Comparison of ENCODE assay signal across 15 mouse cellular contexts in genomic region chr2:31953687-31954086, GRCm38 (mm10). TPM values are rescaled to one million over a fixed set of nuclear protein-coding genes. Genes with fewer than 3 reads are reported as not detected.
DNase-seq lines count a peak whose midpoint lies in the region; ATAC-seq lines count a peak whose summit lies in the region.
"Had no signal": no experiment of that assay in that cellular context is flagged by ENCODE, and none has a peak within 500 bp of the region (broad histone marks: within the 10 kb centered on the region; RNA-seq: fewer than 3 reads in every experiment).

No protein-coding gene starts in this region.

- H3K9ac ChIP-seq in forebrain, embryonic 11.5 days (ENCODE audit: low read length): no peak overlapping the region
- H3K9ac ChIP-seq in forebrain, embryonic 15.5 days (replicated peaks): no peak overlapping the region
- H3K9ac ChIP-seq in lung, embryonic 16.5 days (ENCODE audit: low read length): no peak overlapping the region
- H3K9ac ChIP-seq: embryonic facial prominence, embryonic 12.5 days; forebrain, embryonic 12.5 days; liver, embryonic 14.5 days had no signal

- H3K27me3 ChIP-seq in forebrain, embryonic 11.5 days (ENCODE audit: control insufficient read depth, insufficient read depth, low read length): no peaks in the 10 kb centered on the region
- H3K27me3 ChIP-seq in forebrain, embryonic 15.5 days: no peaks in the 10 kb centered on the region
- no peaks in the 10 kb centered on the region for H3K27me3 ChIP-seq in lung, embryonic 16.5 days (ENCODE audit: control insufficient read depth, insufficient read depth, low read depth, low read length)
- peaks cover 14% of the 10 kb centered on the region for H3K27me3 ChIP-seq in hindbrain, embryonic 10.5 days (ENCODE audit: insufficient read depth, poor library complexity, severe bottlenecking)
- H3K27me3 ChIP-seq: embryonic facial prominence, embryonic 12.5 days had no signal

- peaks cover 6% of the 10 kb centered on the region; the same call in 1 of the 2 replicates for H3K4me1 ChIP-seq in forebrain, embryonic 11.5 days (replicated peaks; ENCODE audit: control insufficient read depth, insufficient read depth, low read length)
- peaks cover 29% of the 10 kb centered on the region for H3K4me1 ChIP-seq in forebrain, embryonic 15.5 days
- peaks cover 4% of the 10 kb centered on the region; the same call in 1 of the 2 replicates for H3K4me1 ChIP-seq in lung, embryonic 16.5 days (replicated peaks; ENCODE audit: control insufficient read depth, insufficient read depth, low read length)
- H3K4me1 ChIP-seq in hindbrain, embryonic 10.5 days (replicated peaks): peaks cover 52% of the 10 kb centered on the region

- no peaks in the 10 kb centered on the region; the same call in 1 of the 2 replicates for H3K36me3 ChIP-seq in forebrain, embryonic 11.5 days (ENCODE audit: control insufficient read depth, insufficient read depth, low read length)
- no peaks in the 10 kb centered on the region for H3K36me3 ChIP-seq in forebrain, embryonic 15.5 days
- H3K36me3 ChIP-seq in lung, embryonic 16.5 days (ENCODE audit: control insufficient read depth, insufficient read depth, low read length): no peaks in the 10 kb centered on the region
- peaks cover 47% of the 10 kb centered on the region for H3K36me3 ChIP-seq in hindbrain, embryonic 10.5 days

- 91% methylated on average over 8 of the region's 8 CpGs for WGBS in forebrain, embryonic 11.5 days
- 90% methylated on average over 8 of the region's 8 CpGs for WGBS in forebrain, embryonic 15.5 days
- 56% methylated on average over 8 of the region's 8 CpGs for WGBS in lung, embryonic 16.5 days
- 79% methylated on average over 8 of the region's 8 CpGs for WGBS in hindbrain, embryonic 10.5 days

- no peak overlapping the region for H3K27ac ChIP-seq in forebrain, embryonic 11.5 days (ENCODE audit: low read depth, low read length)
- H3K27ac ChIP-seq in forebrain, embryonic 15.5 days (replicated peaks): no peak overlapping the region
- no peak overlapping the region for H3K27ac ChIP-seq in lung, embryonic 16.5 days (ENCODE audit: low read length)
- H3K27ac ChIP-seq in hindbrain, embryonic 10.5 days: no peak overlapping the region
- H3K27ac ChIP-seq: embryonic facial prominence, embryonic 12.5 days; forebrain, embryonic 12.5 days; liver, embryonic 14.5 days had no signal

- H3K4me3 ChIP-seq in forebrain, embryonic 11.5 days (ENCODE audit: low read depth, low read length): no peak overlapping the region
- H3K4me3 ChIP-seq in forebrain, embryonic 15.5 days: no peak overlapping the region
- H3K4me3 ChIP-seq in lung, embryonic 16.5 days (ENCODE audit: low read length): no peak overlapping the region
- H3K4me3 ChIP-seq in hindbrain, embryonic 10.5 days: no peak overlapping the region
- H3K4me3 ChIP-seq: embryonic facial prominence, embryonic 12.5 days; forebrain, embryonic 12.5 days had no signal

- no peak for ATAC-seq in forebrain, embryonic 11.5 days (replicated peaks; ENCODE audit: low FRiP score)
- ATAC-seq in forebrain, embryonic 15.5 days (replicated peaks): no peak
- ATAC-seq in lung, embryonic 16.5 days (ENCODE audit: low read depth): 0 out of 2 replicates have a peak, but pooled peaks have one; percentile 34

- H3K9me3 ChIP-seq in forebrain, embryonic 11.5 days (ENCODE audit: control insufficient read depth, low read length): no peaks in the 10 kb centered on the region
- no peaks in the 10 kb centered on the region for H3K9me3 ChIP-seq in forebrain, embryonic 15.5 days
- H3K9me3 ChIP-seq in lung, embryonic 16.5 days (ENCODE audit: control insufficient read depth, low read length): no peaks in the 10 kb centered on the region
- no peaks in the 10 kb centered on the region for H3K9me3 ChIP-seq in hindbrain, embryonic 10.5 days
- H3K9me3 ChIP-seq: embryonic facial prominence, embryonic 12.5 days; forebrain, embryonic 12.5 days had no signal

- DNase-seq in forebrain, embryonic 11.5 days (ENCODE audit: low spot score): peak; percentile 47
- no peak for DNase-seq in lung, postnatal 14 days
- DNase-seq in heart, postnatal 4 days: peak; percentile 45
- peak; percentile 53 to 88 for DNase-seq in kidney, postnatal 25 days
- DNase-seq in hindbrain, embryonic 10.5 days (ENCODE audit: low spot score): no peak
- DNase-seq in right cerebral cortex, postnatal 14 days: no peak
- DNase-seq: adrenal gland, postnatal 14 days; B cell, adult 2 months; cerebellum, adult 9-10 months; layer of hippocampus, adult 9-11 months had no signal

- H3K4me2 ChIP-seq in forebrain, embryonic 11.5 days (ENCODE audit: low read depth, low read length, severe bottlenecking): no peak overlapping the region
- H3K4me2 ChIP-seq in forebrain, embryonic 15.5 days (replicated peaks): no peak overlapping the region
- no peak overlapping the region for H3K4me2 ChIP-seq in lung, embryonic 16.5 days (ENCODE audit: low read depth, low read length)
- H3K4me2 ChIP-seq: embryonic facial prominence, embryonic 12.5 days; forebrain, embryonic 12.5 days had no signal

RNA-seq across cellular contexts. Expression of gene Aif1l, which starts 3.7 kb away (rescaled TPM):
- 78.3 and 79.6 TPM in 2 replicates for polyA plus RNA-seq in forebrain, embryonic 11.5 days (2014; fragmentation: Nextera tagmentation; extraction: Ambion mirVana)
- polyA plus RNA-seq in forebrain, embryonic 15.5 days (2015; fragmentation: Nextera tagmentation; extraction: Ambion mirVana): 46.8 and 52.2 TPM in 2 replicates
- 34.1 and 34.7 TPM in 2 replicates for polyA plus RNA-seq in lung, embryonic 16.5 days (2015; fragmentation: Nextera tagmentation; extraction: Ambion mirVana)
- total RNA-seq in heart, postnatal 4 days (2021): 10 to 100 TPM; 21.1 to 24.0 TPM
- polyA plus RNA-seq in hindbrain, embryonic 10.5 days (2016; fragmentation: Nextera tagmentation; extraction: Ambion mirVana): 47.3 and 71.6 TPM in 2 replicates

RNA-seq across cellular contexts. Expression of gene Nup214, which starts 20.5 kb away (rescaled TPM):
- polyA plus RNA-seq in forebrain, embryonic 11.5 days (2014; fragmentation: Nextera tagmentation; extraction: Ambion mirVana): 76.0 and 81.8 TPM in 2 replicates
- polyA plus RNA-seq in forebrain, embryonic 15.5 days (2015; fragmentation: Nextera tagmentation; extraction: Ambion mirVana): 72.9 and 77.6 TPM in 2 replicates
- 86.6 and 92.3 TPM in 2 replicates for polyA plus RNA-seq in lung, embryonic 16.5 days (2015; fragmentation: Nextera tagmentation; extraction: Ambion mirVana)
- total RNA-seq in heart, postnatal 4 days (2021): 10 to 100 TPM; 50.4 to 51.1 TPM
- 99.3 and 109 TPM in 2 replicates for polyA plus RNA-seq in hindbrain, embryonic 10.5 days (2016; fragmentation: Nextera tagmentation; extraction: Ambion mirVana)

Comparison
In these comparisons a context has a peak if more than half of its experiments do, and no peak if none do; other contexts are left out.
1. DNase-seq: peak in forebrain, embryonic 11.5 days (single experiment), heart, postnatal 4 days (single experiment) and kidney, postnatal 25 days (2 of 2); none in lung, postnatal 14 days (single experiment), hindbrain, embryonic 10.5 days (single experiment) and right cerebral cortex, postnatal 14 days (single experiment).